10 mouse cellular contexts compared by ENCODE assay signal in the genomic region with DNA sequence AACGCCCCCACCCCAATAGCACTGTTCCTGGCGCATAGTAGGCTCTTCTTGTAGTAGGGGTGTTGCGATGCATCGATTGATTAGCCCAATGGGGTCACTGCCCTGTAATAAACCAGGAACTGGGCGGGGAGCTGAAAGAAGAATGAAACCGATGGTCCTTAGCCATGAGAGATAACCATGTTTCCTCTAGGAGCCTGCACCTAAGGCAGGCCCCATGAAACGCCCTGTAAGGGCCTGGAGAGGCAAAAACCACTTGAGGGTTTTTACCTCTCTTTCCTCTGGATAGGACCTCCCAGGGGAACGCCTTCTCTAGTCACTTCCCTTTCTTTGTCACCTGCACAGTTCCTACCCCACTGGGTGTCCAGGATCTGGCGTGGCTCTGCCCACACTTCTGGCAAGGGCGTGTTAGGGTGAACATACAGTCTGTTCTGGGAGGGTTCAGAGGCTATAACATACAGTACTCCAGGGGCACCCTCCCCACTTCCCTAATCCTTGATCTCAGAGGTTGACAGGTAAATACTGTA. TPM values are rescaled to one million over a fixed set of nuclear protein-coding genes. Genes with fewer than 3 reads are reported as not detected.
DNase-seq lines count a peak whose midpoint lies in the region; ATAC-seq and TF ChIP-seq lines count a peak whose summit lies in the region.
"Had no signal": no experiment of that assay in that cellular context is flagged by ENCODE, and none has a peak within 500 bp of the region (broad histone marks: within the 10 kb centered on the region; RNA-seq: fewer than 3 reads in every experiment).

No protein-coding gene starts in this region.

- H3K36me3 ChIP-seq in heart, postnatal 0 days (replicated peaks; ENCODE audit: control insufficient read depth, insufficient read depth, low read length), result no peaks in the 10 kb centered on the region
- no peaks in the 10 kb centered on the region for H3K36me3 ChIP-seq in lung, embryonic 14.5 days (ENCODE audit: insufficient read depth)
- H3K36me3 ChIP-seq in stomach, embryonic 16.5 days (ENCODE audit: control insufficient read depth, insufficient read depth, low read length), result no peaks in the 10 kb centered on the region

- WGBS in heart, postnatal 0 days, result 23% methylated on average over 10 of the region's 10 CpGs
- 11% methylated on average over 10 of the region's 10 CpGs for WGBS in lung, embryonic 14.5 days
- 18% methylated on average over 10 of the region's 10 CpGs for WGBS in stomach, embryonic 16.5 days

- H3K27ac ChIP-seq in heart, postnatal 0 days (ENCODE audit: low read depth), result peak overlapping the region; percentile 79; the same call in 1 of the 2 replicates
- H3K27ac ChIP-seq in lung, embryonic 14.5 days (ENCODE audit: low read depth), result peak overlapping the region; percentile 98
- peak overlapping the region; percentile 98 for H3K27ac ChIP-seq in stomach, embryonic 16.5 days (ENCODE audit: low read length)

- ATAC-seq in heart, postnatal 0 days (ENCODE audit: insufficient read depth, low read depth), result no peak
- ATAC-seq in lung, embryonic 14.5 days (ENCODE audit: insufficient read depth), result peak; percentile 19
- ATAC-seq in stomach, embryonic 16.5 days (ENCODE audit: insufficient read depth, low FRiP score), result peak; percentile 43
- ATAC-seq: Patski had no signal

- DNase-seq in heart, adult 11 months, result peak; percentile 93
- no peak for DNase-seq in heart, postnatal 4 days
- peak; percentile 57 for DNase-seq in ES-CJ7 (ENCODE audit: low read depth, low spot score)
- no peak for DNase-seq in heart, postnatal 0 days (ENCODE audit: low spot score)
- peak; percentile 56 for DNase-seq in lung, embryonic 14.5 days
- DNase-seq in left cerebral cortex, postnatal 25 days (ENCODE audit: low spot score in 2 of 2), result no peak
- no peak for DNase-seq in spleen, postnatal 10 days (ENCODE audit: low spot score in 2 of 2)

- H3K4me1 ChIP-seq in heart, postnatal 0 days (ENCODE audit: control insufficient read depth, insufficient read depth), result peaks cover 40% of the 10 kb centered on the region
- peaks cover 32% of the 10 kb centered on the region for H3K4me1 ChIP-seq in lung, embryonic 14.5 days (ENCODE audit: insufficient read depth)
- H3K4me1 ChIP-seq in stomach, embryonic 16.5 days (ENCODE audit: control insufficient read depth, insufficient read depth, low read length), result peaks cover 37% of the 10 kb centered on the region

- intact Hi-C loops in left cerebral cortex, postnatal 25 days (cut with DNase I), result loop anchor here (5.0 to 10.0 kb wide), 2 partner anchors 165 to 428 kb away; a partner anchor contains a TSS

- peak overlapping the region; percentile 67 for H3K4me3 ChIP-seq in heart, postnatal 0 days (ENCODE audit: low read depth, low read length)
- peak overlapping the region; percentile 45 for H3K4me3 ChIP-seq in lung, embryonic 14.5 days (ENCODE audit: low read depth, low read length)
- H3K4me3 ChIP-seq in stomach, embryonic 16.5 days (replicated peaks; ENCODE audit: low read length), result peak overlapping the region; percentile 52

- TF ChIP-seq CTCF in heart, postnatal 0 days (IDR thresholded peaks at IDR 0.05; ENCODE audit: low read depth), result no peak
- no peak for TF ChIP-seq CTCF in lung, embryonic 14.5 days (IDR thresholded peaks at IDR 0.05; ENCODE audit: low read depth)

- H3K9me3 ChIP-seq in heart, postnatal 0 days (replicated peaks; ENCODE audit: control insufficient read depth, low read length), result no peaks in the 10 kb centered on the region
- H3K9me3 ChIP-seq in lung, embryonic 14.5 days (ENCODE audit: low read depth, low read length), result no peaks in the 10 kb centered on the region
- no peaks in the 10 kb centered on the region for H3K9me3 ChIP-seq in stomach, embryonic 16.5 days (replicated peaks; ENCODE audit: control insufficient read depth, low read length)

- no peak for TF ChIP-seq EP300 in heart, postnatal 0 days (IDR thresholded peaks at IDR 0.05; ENCODE audit: low read depth)

- peaks cover 6% of the 10 kb centered on the region; the same call in 1 of the 2 replicates for H3K27me3 ChIP-seq in heart, postnatal 0 days (ENCODE audit: control insufficient read depth, insufficient read depth, low read length)
- H3K27me3 ChIP-seq in lung, embryonic 14.5 days (ENCODE audit: insufficient read depth, low read length), result 0 out of 2 replicates have a peak, but pooled peaks cover 3% of the 10 kb centered on the region
- no peaks in the 10 kb centered on the region for H3K27me3 ChIP-seq in stomach, embryonic 16.5 days (ENCODE audit: control insufficient read depth, insufficient read depth, low read length)

- peak overlapping the region; percentile 95 for H3K4me2 ChIP-seq in heart, postnatal 0 days (ENCODE audit: low read depth, low read length)
- peak overlapping the region; percentile 79 for H3K4me2 ChIP-seq in lung, embryonic 14.5 days
- H3K4me2 ChIP-seq in stomach, embryonic 16.5 days (ENCODE audit: low read depth, low read length), result peak overlapping the region; percentile 83

- H3K9ac ChIP-seq in heart, postnatal 0 days (replicated peaks; ENCODE audit: low read depth, low read length), result no peak overlapping the region; the same call in 1 of the 2 replicates
- peak overlapping the region; percentile 71 for H3K9ac ChIP-seq in lung, embryonic 14.5 days
- peak overlapping the region; percentile 84 for H3K9ac ChIP-seq in stomach, embryonic 16.5 days (ENCODE audit: low read length)

RNA-seq across cellular contexts. Expression of a gene that starts 3.5 kb away (rescaled TPM):
- under 1 TPM in 1 of 2 experiments, not detected in 1; 0.97 TPM for total RNA-seq in heart, postnatal 4 days (2021)
- total RNA-seq in heart, postnatal 0 days (2014; rRNA removed; ENCODE audit: low replicate concordance), result not detected in 2 replicates
- 0.25 TPM in 1 of 2 replicates, not detected in the other for polyA plus RNA-seq in heart, postnatal 0 days (2015; fragmentation: Nextera tagmentation; extraction: Ambion mirVana)
- polyA plus RNA-seq in lung, embryonic 14.5 days (2014; fragmentation: Nextera tagmentation; extraction: Ambion mirVana), result not detected in 2 replicates
- polyA plus RNA-seq in stomach, embryonic 16.5 days (2015; fragmentation: Nextera tagmentation; extraction: Ambion mirVana), result not detected in 2 replicates
- total RNA-seq in left cerebral cortex, postnatal 25 days (2021), result under 1 TPM in 1 of 2 experiments, not detected in 1; 0.73 TPM
- total RNA-seq: neutrophil, adult 5-6 weeks had no signal
- polyA plus RNA-seq: Patski had no signal

RNA-seq across cellular contexts. Expression of a gene that starts 50.4 kb away (rescaled TPM):
- total RNA-seq in heart, postnatal 4 days (2021), result 10 to 100 TPM; 74.3 to 77.1 TPM
- 79.1 and 81.5 TPM in 2 replicates for total RNA-seq in heart, postnatal 0 days (2014; rRNA removed; ENCODE audit: low replicate concordance)
- 45.9 and 53.2 TPM in 2 replicates for polyA plus RNA-seq in heart, postnatal 0 days (2015; fragmentation: Nextera tagmentation; extraction: Ambion mirVana)
- 29.7 and 31.3 TPM in 2 replicates for polyA plus RNA-seq in lung, embryonic 14.5 days (2014; fragmentation: Nextera tagmentation; extraction: Ambion mirVana)
- 33.6 and 34.4 TPM in 2 replicates for polyA plus RNA-seq in stomach, embryonic 16.5 days (2015; fragmentation: Nextera tagmentation; extraction: Ambion mirVana)
- total RNA-seq in left cerebral cortex, postnatal 25 days (2021), result 100 to 1,000 TPM; 178 to 186 TPM

RNA-seq across cellular contexts. Expression of a gene that starts 51.0 kb away (rescaled TPM):
- 10 to 100 TPM; 89.8 to 90.8 TPM for total RNA-seq in heart, postnatal 4 days (2021)
- total RNA-seq in heart, postnatal 0 days (2014; rRNA removed; ENCODE audit: low replicate concordance), result 34.7 and 98.0 TPM in 2 replicates
- 152 and 162 TPM in 2 replicates for polyA plus RNA-seq in heart, postnatal 0 days (2015; fragmentation: Nextera tagmentation; extraction: Ambion mirVana)
- polyA plus RNA-seq in lung, embryonic 14.5 days (2014; fragmentation: Nextera tagmentation; extraction: Ambion mirVana), result 162 and 168 TPM in 2 replicates
- polyA plus RNA-seq in stomach, embryonic 16.5 days (2015; fragmentation: Nextera tagmentation; extraction: Ambion mirVana), result 142 and 152 TPM in 2 replicates
- total RNA-seq in left cerebral cortex, postnatal 25 days (2021), result 10 to 100 TPM; 39.5 to 41.2 TPM

Comparison
In these comparisons a context has a peak if more than half of its experiments do, and no peak if none do; other contexts are left out.
1. DNase-seq: peak in heart, adult 11 months (single experiment), ES-CJ7 (single experiment) and lung, embryonic 14.5 days (single experiment); none in heart, postnatal 4 days (single experiment), heart, postnatal 0 days (single experiment), left cerebral cortex, postnatal 25 days (0 of 2) and spleen, postnatal 10 days (0 of 2).
2. Peak in every context shown above with its lines, with median percentiles within 50 percentile points of each other: H3K27ac ChIP-seq, H3K4me2 ChIP-seq and H3K4me3 ChIP-seq.